Mouse (Mus musculus) forebrain, embryonic 16.5 days (tissue): Measurements from ENCODE around the gene Romo1. TPM values are rescaled to one million over a fixed set of nuclear protein-coding genes. Genes with fewer than 3 reads are reported as not detected.

Experiments used
- ATAC-seq: fragments of 200-750 bp; cut with Nextera tagmentation; 2 replicates; pipeline ENCODE4 v1.8.0; 2017; ENCODE audit warnings: mild to moderate bottlenecking, moderate library complexity
- H3K27ac ChIP-seq: fragments of 300-500 bp; sonication (generic); 2 replicates; pipeline ENCODE4 v1.5.1; 2014; ENCODE audit warnings: low read length, control low read depth
- H3K27me3 ChIP-seq: fragments of 300-500 bp; sonication (generic); replicated peaks from 2 replicates; pipeline ENCODE4 v1.6.1; 2014; ENCODE audit warnings: low read length; ENCODE audit not compliant: control insufficient read depth, insufficient read depth
- H3K36me3 ChIP-seq: fragments of 300-500 bp; sonication (generic); 2 replicates; pipeline ENCODE4 v1.6.1; 2014; ENCODE audit not compliant: control insufficient read depth, insufficient read depth
- H3K4me1 ChIP-seq: fragments of 300-500 bp; sonication (generic); replicated peaks from 2 replicates; pipeline ENCODE4 v1.6.1; 2014; ENCODE audit warnings: low read length; ENCODE audit not compliant: control insufficient read depth, insufficient read depth
- H3K4me2 ChIP-seq: fragments of 300-500 bp; sonication (generic); 2 replicates; pipeline ENCODE4 v1.6.1; 2014; ENCODE audit warnings: mild to moderate bottlenecking, low read length, control low read depth
- H3K4me3 ChIP-seq: fragments of 300-500 bp; sonication (generic); replicated peaks from 2 replicates; pipeline ENCODE4 v1.5.1; 2014; ENCODE audit warnings: mild to moderate bottlenecking, low read length, control low read depth
- H3K9ac ChIP-seq: fragments of 300-500 bp; sonication (generic); replicated peaks from 2 replicates; pipeline ENCODE4 v1.6.1; 2014; ENCODE audit warnings: low read depth, low read length, control low read depth
- H3K9me3 ChIP-seq: fragments of 300-500 bp; sonication (generic); 2 replicates; pipeline ENCODE4 v1.6.1; 2016; ENCODE audit warnings: low read length; ENCODE audit not compliant: control insufficient read depth
- WGBS: fragments of 180-500 bp; shearing (Covaris S2); extraction: QIAGEN DNeasy Blood & Tissue Kit; methylation state at CpG from one replicate; pipeline ENCODE4 v1.1.7; 2014; 5-methylcytosine and 5-hydroxymethylcytosine counted together
- polyA plus RNA-seq: library from polyadenylated mRNA; unstranded; fragments of >200 nt; fragmentation: Nextera tagmentation; extraction: Ambion mirVana; gene quantifications from 2 replicates; pipeline ENCODE4 v1.2.1, GENCODE M21; 2015

The Romo1 gene
- polyA plus RNA-seq, 1 experiment from 2014 or later, result 326 TPM

- Histone ChIP-seq H3K9me3 (no peaks in the 10 kb centered on the region), H3K4me3 (no peak overlapping the region), H3K36me3 (no peaks in the 10 kb centered on the region), H3K4me1 (no peaks in the 10 kb centered on the region), H3K9ac (no peak overlapping the region), H3K27ac (no peak overlapping the region), H3K27me3 (no peaks in the 10 kb centered on the region), H3K4me2 (no peak overlapping the region)
- 84% methylated on average over 14 of the region's 14 CpGs for WGBS
- ATAC-seq, result no peak
Measured at GRCm38 (mm10) chr2:156190004-156190896, 46.4 kb downstream of the Romo1 start.

- Histone ChIP-seq H3K36me3 (no peaks in the 10 kb centered on the region), H3K4me3 (no peak overlapping the region), H3K4me1 (peaks cover 6% of the 10 kb centered on the region), H3K4me2 (no peak overlapping the region), H3K27ac (no peak overlapping the region), H3K27me3 (no peaks in the 10 kb centered on the region), H3K9ac (no peak overlapping the region), H3K9me3 (no peaks in the 10 kb centered on the region)
- 95% methylated on average over 2 of the region's 2 CpGs for WGBS
- no peak for ATAC-seq
Measured at GRCm38 (mm10) chr2:156191540-156191939, 47.7 kb downstream of the Romo1 start.

- no peaks in the 10 kb centered on the region for H3K9me3 ChIP-seq
- H3K4me3 ChIP-seq, result no peak overlapping the region
- WGBS, result 66% methylated on average over 2 of the region's 2 CpGs
- H3K27me3 ChIP-seq, result no peaks in the 10 kb centered on the region
- no peak overlapping the region for H3K27ac ChIP-seq
- no peak overlapping the region for H3K9ac ChIP-seq
- peaks cover 6% of the 10 kb centered on the region for H3K4me1 ChIP-seq
- no peak overlapping the region for H3K4me2 ChIP-seq
- no peak for ATAC-seq
- H3K36me3 ChIP-seq, result no peaks in the 10 kb centered on the region
Measured at GRCm38 (mm10) chr2:156192068-156192467, 48.2 kb downstream of the Romo1 start.

GRCm38 (mm10) chr2:156193066-156193862 lies 49.4 kb downstream of the Romo1 start:
- no peak for ATAC-seq
- no peak overlapping the region for H3K4me3 ChIP-seq
- peaks cover 15% of the 10 kb centered on the region for H3K4me1 ChIP-seq
- H3K36me3 ChIP-seq, result no peaks in the 10 kb centered on the region
- no peaks in the 10 kb centered on the region for H3K27me3 ChIP-seq
- no peaks in the 10 kb centered on the region for H3K9me3 ChIP-seq
- no peak overlapping the region for H3K27ac ChIP-seq
- H3K4me2 ChIP-seq, result no peak overlapping the region
- 78% methylated on average over 3 of the region's 3 CpGs for WGBS
- no peak overlapping the region for H3K9ac ChIP-seq

DNA sequence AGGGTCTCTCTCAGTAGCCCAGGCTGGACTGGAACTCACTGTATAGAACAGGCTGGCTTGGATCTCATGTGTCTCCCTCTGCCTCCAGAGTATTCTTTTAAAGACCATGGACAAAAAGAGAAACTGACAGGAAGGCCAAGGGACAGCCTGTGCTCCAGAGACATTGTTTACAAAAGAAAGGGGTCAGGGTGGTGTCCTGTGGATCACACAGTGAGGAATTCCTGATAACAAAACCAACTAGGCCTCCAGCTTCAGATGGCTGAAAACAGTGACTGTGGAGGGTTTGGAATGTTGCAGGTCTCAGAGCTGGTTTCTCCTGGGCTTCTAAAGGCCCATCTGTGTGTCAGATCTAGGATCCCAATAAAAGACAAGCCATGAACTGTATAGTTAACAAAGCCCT lies 50.7 kb downstream of the Romo1 start:
- H3K4me3 ChIP-seq, result no peak overlapping the region
- no peak overlapping the region for H3K27ac ChIP-seq
- H3K27me3 ChIP-seq, result no peaks in the 10 kb centered on the region
- H3K4me1 ChIP-seq, result peaks cover 23% of the 10 kb centered on the region
- no peaks in the 10 kb centered on the region for H3K36me3 ChIP-seq
- no peak overlapping the region for H3K9ac ChIP-seq
- H3K9me3 ChIP-seq, result no peaks in the 10 kb centered on the region
- no peak overlapping the region for H3K4me2 ChIP-seq
- ATAC-seq, result no peak

Other genes starting within 250 kb of the Romo1 start
- 66.5 and 78.2 TPM in 2 replicates for gene Uqcc1, start 213.7 kb upstream of the Romo1 start, polyA plus RNA-seq
- gene Gm15557, start 203.3 kb upstream of the Romo1 start, polyA plus RNA-seq, result not detected in 2 replicates
- 2.7 and 4.5 TPM in 2 replicates for gene Gdf5, start 198.7 kb upstream of the Romo1 start, polyA plus RNA-seq
- 17.0 and 18.9 TPM in 2 replicates for gene Cep250, start 187.6 kb upstream of the Romo1 start, polyA plus RNA-seq
- gene 6430550D23Rik, start 136.1 kb upstream of the Romo1 start, polyA plus RNA-seq, result 1.7 and 2.4 TPM in 2 replicates
- gene Ergic3, start 136.0 kb upstream of the Romo1 start, polyA plus RNA-seq, result 350 and 382 TPM in 2 replicates
- gene Fer1l4, start 91.1 kb upstream of the Romo1 start, polyA plus RNA-seq, result not detected in 2 replicates
- gene Spag4, start 78.9 kb upstream of the Romo1 start, polyA plus RNA-seq, result 5.2 and 7.5 TPM in 2 replicates
- gene Cpne1, start 32.1 kb upstream of the Romo1 start, polyA plus RNA-seq, result 28.9 and 30.4 TPM in 2 replicates
- gene Rbm12, start 32.1 kb upstream of the Romo1 start, polyA plus RNA-seq, result 37.6 and 38.8 TPM in 2 replicates
- 20.7 and 28.6 TPM in 2 replicates for gene Gm28036, start 16.9 kb upstream of the Romo1 start, polyA plus RNA-seq
- 39.7 and 45.2 TPM in 2 replicates for gene Nfs1, start 147 bp downstream of the Romo1 start, polyA plus RNA-seq
- 494 and 529 TPM in 2 replicates for gene Rbm39, start 36.2 kb downstream of the Romo1 start, polyA plus RNA-seq
- gene Phf20, start 52.4 kb downstream of the Romo1 start, polyA plus RNA-seq, result 148 and 181 TPM in 2 replicates
- gene Cnbd2, start 168.3 kb downstream of the Romo1 start, polyA plus RNA-seq, result 5.0 and 6.9 TPM in 2 replicates
- 60.6 and 64.9 TPM in 2 replicates for gene Scand1, start 168.7 kb downstream of the Romo1 start, polyA plus RNA-seq